Mouse (Mus musculus) cerebellum, adult 9-10 months (tissue): ENCODE measurements around the gene Vgf.

Experiments used
- DNase-seq: peaks from one replicate; pipeline ENCODE4 v3.0.0; 2022

The Vgf gene

GRCm38 (mm10) chr5:137073141-137073540 lies 46.9 kb downstream of the Vgf start:
- DNase-seq, result no peak

- DNase-seq, result no peak
Measured at GRCm38 (mm10) chr5:137074191-137074651, 48.0 kb downstream of the Vgf start.

GRCm38 (mm10) chr5:137075726-137076125 lies 49.5 kb downstream of the Vgf start:
- DNase-seq, result peak; percentile 50

GRCm38 (mm10) chr5:137076191-137076930 lies 50.2 kb downstream of the Vgf start:
- peak; percentile 19 for DNase-seq

GRCm38 (mm10) chr5:137077187-137077586 lies 51.0 kb downstream of the Vgf start:
- no peak for DNase-seq

- no peak for DNase-seq
Measured at GRCm38 (mm10) chr5:137078041-137078440, 51.8 kb downstream of the Vgf start.

GRCm38 (mm10) chr5:137078616-137079015 lies 52.4 kb downstream of the Vgf start:
- no peak for DNase-seq

GRCm38 (mm10) chr5:137079849-137080248 lies 53.7 kb downstream of the Vgf start:
- no peak for DNase-seq
